Mouse (Mus musculus) thymus, postnatal 36 days (tissue): ENCODE results near the gene Ddc.

Experiments
- DNase-seq, 2 experiments: peaks; one replicate each; pipeline ENCODE4 v3.0.0; 2022; ENCODE audit warnings: mixed read lengths in 2 of 2

Gene Ddc

GRCm38 (mm10) chr11:11897645-11898357, at the start of gene Ddc:
TSS of gene Ddc (minus strand) at chr11:11898144.
- DNase-seq: no peak

GRCm38 (mm10) chr11:11945766-11946165, 47.8 kb upstream of the Ddc start:
- DNase-seq: no peak

- no peak for DNase-seq
Measured at GRCm38 (mm10) chr11:11944814-11945213, 46.9 kb upstream of the Ddc start.

- DNase-seq: no peak
Measured at GRCm38 (mm10) chr11:11944082-11944349, 46.1 kb upstream of the Ddc start.

- DNase-seq: no peak
Measured at GRCm38 (mm10) chr11:11943240-11944081, 45.5 kb upstream of the Ddc start.

GRCm38 (mm10) chr11:11942320-11943217, 44.6 kb upstream of the Ddc start:
- DNase-seq: no peak

GRCm38 (mm10) chr11:11940833-11941681, 43.1 kb upstream of the Ddc start:
- DNase-seq: no peak

GRCm38 (mm10) chr11:11939611-11940010, 41.7 kb upstream of the Ddc start:
- no peak for DNase-seq

- no peak for DNase-seq
Measured at GRCm38 (mm10) chr11:11938591-11938990, 40.6 kb upstream of the Ddc start.

- DNase-seq: no peak
Measured at GRCm38 (mm10) chr11:11937340-11938030, 39.5 kb upstream of the Ddc start.

- no peak for DNase-seq
Measured at GRCm38 (mm10) chr11:11934808-11935207, 36.9 kb upstream of the Ddc start.

- no peak for DNase-seq
Measured at GRCm38 (mm10) chr11:11932102-11932789, 34.3 kb upstream of the Ddc start.

GRCm38 (mm10) chr11:11931688-11932087, 33.7 kb upstream of the Ddc start:
- no peak for DNase-seq

- DNase-seq: no peak
Measured at GRCm38 (mm10) chr11:11930527-11930926, 32.6 kb upstream of the Ddc start.

GRCm38 (mm10) chr11:11929059-11929458, 31.1 kb upstream of the Ddc start:
- DNase-seq: no peak

- DNase-seq: no peak
Measured at GRCm38 (mm10) chr11:11928586-11928985, 30.6 kb upstream of the Ddc start.

GRCm38 (mm10) chr11:11923900-11924299, 26.0 kb upstream of the Ddc start:
- DNase-seq: no peak

- no peak for DNase-seq
Measured at GRCm38 (mm10) chr11:11923345-11923744, 25.4 kb upstream of the Ddc start.

- no peak for DNase-seq
Measured at GRCm38 (mm10) chr11:11922106-11922505, 24.2 kb upstream of the Ddc start.

- DNase-seq: no peak
Measured at GRCm38 (mm10) chr11:11907703-11908413, 9.9 kb upstream of the Ddc start.
